Mouse (Mus musculus) limb, embryonic 12.5 days (tissue): ENCODE results near the gene Vps45. TPM values are rescaled to one million over a fixed set of nuclear protein-coding genes. Genes with fewer than 3 reads are reported as not detected.
"Not testable (repeated sequence)": the region's sequence is repeated elsewhere in the genome, so short reads cannot be mapped to it uniquely, and the experiment has no call there.

Experiments
- ATAC-seq: fragments of 200-750 bp; cut with Nextera tagmentation; 2 replicates; pipeline ENCODE4 v1.8.0; 2017; ENCODE audit warnings: low read depth, moderate TSS enrichment; ENCODE audit not compliant: insufficient number of reproducible peaks, insufficient read depth, low FRiP score, low TSS enrichment
- H3K27ac ChIP-seq: fragments of 300-500 bp; sonication (generic); 2 replicates; pipeline ENCODE4 v1.5.1; 2016; ENCODE audit warnings: mild to moderate bottlenecking, moderate library complexity
- H3K27me3 ChIP-seq: fragments of 300-500 bp; sonication (generic); 2 replicates; pipeline ENCODE4 v1.6.1; 2016; ENCODE audit warnings: mild to moderate bottlenecking, moderate library complexity
- H3K36me3 ChIP-seq: fragments of 300-500 bp; sonication (generic); 2 replicates; pipeline ENCODE4 v1.6.1; 2016; ENCODE audit warnings: mild to moderate bottlenecking, moderate library complexity
- H3K4me1 ChIP-seq: fragments of 300-500 bp; sonication (generic); replicated peaks from 2 replicates; pipeline ENCODE4 v1.6.1; 2016
- H3K4me2 ChIP-seq: fragments of 300-500 bp; sonication (generic); 2 replicates; pipeline ENCODE4 v1.6.1; 2016; ENCODE audit warnings: mild to moderate bottlenecking, moderate library complexity
- H3K4me3 ChIP-seq: fragments of 300-500 bp; sonication (generic); replicated peaks from 2 replicates; pipeline ENCODE4 v1.5.1; 2016; ENCODE audit warnings: mild to moderate bottlenecking
- H3K9ac ChIP-seq: fragments of 300-500 bp; sonication (generic); replicated peaks from 2 replicates; pipeline ENCODE4 v1.6.1; 2016; ENCODE audit warnings: mild to moderate bottlenecking, moderate library complexity
- H3K9me3 ChIP-seq: fragments of 300-500 bp; sonication (generic); 2 replicates; pipeline ENCODE4 v1.6.1; 2016; ENCODE audit warnings: mild to moderate bottlenecking, moderate library complexity
- WGBS: fragments of 180-500 bp; shearing (Covaris S2); methylation state at CpG from one replicate; pipeline ENCODE4 v1.1.7; 2016; 5-methylcytosine and 5-hydroxymethylcytosine counted together
- polyA plus RNA-seq: library from polyadenylated mRNA; unstranded; fragments of >200 nt; fragmentation: Nextera tagmentation; extraction: Ambion mirVana; gene quantifications from 2 replicates; pipeline ENCODE4 v1.2.1, GENCODE M21; 2016

Vps45 gene
- polyA plus RNA-seq, 1 experiment from 2014 or later, result 36.5 TPM

GRCm38 (mm10) chr3:95986001-95986622, 72.2 kb downstream of the Vps45 start:
- WGBS, result 1% methylated on average over 21 of the region's 21 CpGs
- peak overlapping the region; percentile 52 for H3K9ac ChIP-seq
- H3K27ac ChIP-seq, result peak overlapping the region; percentile 96
- peak; percentile 16; the same call in 1 of the 2 replicates for ATAC-seq
- peaks cover 40% of the 10 kb centered on the region for H3K36me3 ChIP-seq
- H3K27me3 ChIP-seq, result no peaks in the 10 kb centered on the region
- peak overlapping the region; percentile 57 for H3K4me2 ChIP-seq
- peaks cover 29% of the 10 kb centered on the region for H3K4me1 ChIP-seq
- H3K4me3 ChIP-seq, result peak overlapping the region; percentile 33
- H3K9me3 ChIP-seq, result 0 out of 2 replicates have a peak, but pooled peaks cover 4% of the 10 kb centered on the region

GRCm38 (mm10) chr3:95985209-95986000, 72.9 kb downstream of the Vps45 start:
- Histone ChIP-seq H3K4me3 (peak overlapping the region; percentile 33), H3K36me3 (peaks cover 33% of the 10 kb centered on the region), H3K27me3 (no peaks in the 10 kb centered on the region), H3K9me3 (0 out of 2 replicates have a peak, but pooled peaks cover 4% of the 10 kb centered on the region), H3K4me2 (peak overlapping the region; percentile 57), H3K27ac (peak overlapping the region; percentile 96), H3K4me1 (peaks cover 29% of the 10 kb centered on the region), H3K9ac (peak overlapping the region; percentile 52)
- ATAC-seq, result peak; percentile 93
- WGBS, result 1% methylated on average over 12 of the region's 12 CpGs

GRCm38 (mm10) chr3:95982129-95982528, 76.1 kb downstream of the Vps45 start:
- H3K27me3 ChIP-seq, result no peaks in the 10 kb centered on the region
- WGBS, result 88% methylated on average over 4 of the region's 4 CpGs
- H3K4me2 ChIP-seq, result no peak overlapping the region
- no peak for ATAC-seq
- no peak overlapping the region for H3K27ac ChIP-seq
- 0 out of 2 replicates have a peak, but pooled peaks cover 4% of the 10 kb centered on the region for H3K9me3 ChIP-seq
- H3K36me3 ChIP-seq, result peaks cover 2% of the 10 kb centered on the region; the same call in 1 of the 2 replicates
- no peak overlapping the region for H3K9ac ChIP-seq
- H3K4me1 ChIP-seq, result peaks cover 23% of the 10 kb centered on the region
- no peak overlapping the region for H3K4me3 ChIP-seq

GRCm38 (mm10) chr3:95980276-95980970, 77.8 kb downstream of the Vps45 start:
- 0 out of 2 replicates have a peak, but pooled peaks cover 4% of the 10 kb centered on the region for H3K9me3 ChIP-seq
- WGBS, result 82% methylated on average over 12 of the region's 12 CpGs
- H3K27me3 ChIP-seq, result no peaks in the 10 kb centered on the region
- H3K4me1 ChIP-seq, result peaks cover 9% of the 10 kb centered on the region
- no peaks in the 10 kb centered on the region for H3K36me3 ChIP-seq
- no peak overlapping the region for H3K9ac ChIP-seq
- no peak for ATAC-seq
- no peak overlapping the region for H3K4me3 ChIP-seq
- no peak overlapping the region for H3K27ac ChIP-seq
- H3K4me2 ChIP-seq, result no peak overlapping the region

- H3K4me3 ChIP-seq, result no peak overlapping the region
- WGBS, result 81% methylated on average over 9 of the region's 9 CpGs
- H3K4me1 ChIP-seq, result peaks cover under 1% of the 10 kb centered on the region; the same call in 1 of the 2 replicates
- no peak overlapping the region for H3K9ac ChIP-seq
- H3K36me3 ChIP-seq, result no peaks in the 10 kb centered on the region
- no peak overlapping the region for H3K27ac ChIP-seq
- no peaks in the 10 kb centered on the region for H3K9me3 ChIP-seq
- H3K4me2 ChIP-seq, result no peak overlapping the region
- H3K27me3 ChIP-seq, result peaks cover 8% of the 10 kb centered on the region; the same call in 1 of the 2 replicates
- no peak for ATAC-seq
Observed at GRCm38 (mm10) chr3:95978265-95978664, 80.0 kb downstream of the Vps45 start.

- not testable (repeated sequence) for ATAC-seq, H3K4me3 ChIP-seq, H3K9me3 ChIP-seq, H3K27me3 ChIP-seq, H3K27ac ChIP-seq, H3K36me3 ChIP-seq, H3K4me2 ChIP-seq, H3K4me1 ChIP-seq, H3K9ac ChIP-seq
- 98% methylated on average over 7 of the region's 7 CpGs for WGBS
Observed at GRCm38 (mm10) chr3:95977587-95977986, 80.7 kb downstream of the Vps45 start.

- H3K27ac ChIP-seq, result no peak overlapping the region
- no peaks in the 10 kb centered on the region for H3K9me3 ChIP-seq
- H3K4me2 ChIP-seq, result no peak overlapping the region
- peaks cover 8% of the 10 kb centered on the region for H3K4me1 ChIP-seq
- H3K27me3 ChIP-seq, result peaks cover 8% of the 10 kb centered on the region; the same call in 1 of the 2 replicates
- WGBS, result 63% methylated on average over 3 of the region's 3 CpGs
- H3K36me3 ChIP-seq, result no peaks in the 10 kb centered on the region
- H3K4me3 ChIP-seq, result no peak overlapping the region
- H3K9ac ChIP-seq, result no peak overlapping the region
- ATAC-seq, result no peak
Observed at GRCm38 (mm10) chr3:95977079-95977478, 81.2 kb downstream of the Vps45 start.

- H3K27ac ChIP-seq, result peak overlapping the region; percentile 78
- peaks cover 8% of the 10 kb centered on the region for H3K4me1 ChIP-seq
- no peaks in the 10 kb centered on the region for H3K9me3 ChIP-seq
- peaks cover 8% of the 10 kb centered on the region; the same call in 1 of the 2 replicates for H3K27me3 ChIP-seq
- ATAC-seq, result peak; percentile 82
- H3K36me3 ChIP-seq, result no peaks in the 10 kb centered on the region
- peak overlapping the region; percentile 63 for H3K9ac ChIP-seq
- peak overlapping the region; percentile 65 for H3K4me2 ChIP-seq
- 4% methylated on average over 34 of the region's 34 CpGs for WGBS
- H3K4me3 ChIP-seq, result peak overlapping the region; percentile 36
Observed at GRCm38 (mm10) chr3:95972873-95973634, 85.2 kb downstream of the Vps45 start.

GRCm38 (mm10) chr3:95972251-95972872, 85.9 kb downstream of the Vps45 start:
- peak overlapping the region; percentile 36 for H3K4me3 ChIP-seq
- peaks cover 8% of the 10 kb centered on the region; the same call in 1 of the 2 replicates for H3K27me3 ChIP-seq
- H3K36me3 ChIP-seq, result no peaks in the 10 kb centered on the region
- peak overlapping the region; percentile 65 for H3K4me2 ChIP-seq
- no peak for ATAC-seq
- H3K4me1 ChIP-seq, result peaks cover 8% of the 10 kb centered on the region
- no peaks in the 10 kb centered on the region for H3K9me3 ChIP-seq
- peak overlapping the region; percentile 78; the same call in 1 of the 2 replicates for H3K27ac ChIP-seq
- H3K9ac ChIP-seq, result peak overlapping the region; percentile 63; the same call in 1 of the 2 replicates
- WGBS, result 72% methylated on average over 12 of the region's 12 CpGs

GRCm38 (mm10) chr3:95970661-95971060, 87.6 kb downstream of the Vps45 start:
- peaks cover 13% of the 10 kb centered on the region for H3K4me1 ChIP-seq
- not testable (repeated sequence) for H3K4me2 ChIP-seq
- 56% methylated on average over 7 of the region's 7 CpGs for WGBS

More at GRCm38 (mm10) chr3:95970661-95971060, 87.6 kb downstream of the Vps45 start:
- ATAC-seq, H3K27me3 ChIP-seq, H3K27ac ChIP-seq, H3K9ac ChIP-seq, H3K9me3 ChIP-seq, H3K36me3 ChIP-seq, H3K4me3 ChIP-seq: not testable (repeated sequence)
